Mouse (Mus musculus) left cerebral cortex, postnatal 36 days (tissue): ENCODE results near the gene Hspa4l. TPM values are rescaled to one million over a fixed set of nuclear protein-coding genes. Genes with fewer than 3 reads are reported as not detected.
A peak's percentile ranks its signal among the peaks of the same experiment; 100 is the strongest.

ENCODE experiments used
- DNase-seq, 2 experiments: peaks; one replicate each; pipeline ENCODE4 v3.0.0; 2021 to 2022; ENCODE audit warnings: low spot score in 2 of 2, mixed read lengths in 1 of 2
- intact Hi-C: fragments of 180-260 bp; cut with DNase I; formaldehyde crosslinking; loops from one replicate; pipeline ENCODE4 v1.15.1; 2025
- total RNA-seq, 2 experiments: library from RNA; stranded (reverse); gene quantifications; 2 replicates each; pipeline ENCODE4 v1.2.3; 2021

The Hspa4l gene
- 100 to 1,000 TPM; 153 to 164 TPM for total RNA-seq

DNA sequence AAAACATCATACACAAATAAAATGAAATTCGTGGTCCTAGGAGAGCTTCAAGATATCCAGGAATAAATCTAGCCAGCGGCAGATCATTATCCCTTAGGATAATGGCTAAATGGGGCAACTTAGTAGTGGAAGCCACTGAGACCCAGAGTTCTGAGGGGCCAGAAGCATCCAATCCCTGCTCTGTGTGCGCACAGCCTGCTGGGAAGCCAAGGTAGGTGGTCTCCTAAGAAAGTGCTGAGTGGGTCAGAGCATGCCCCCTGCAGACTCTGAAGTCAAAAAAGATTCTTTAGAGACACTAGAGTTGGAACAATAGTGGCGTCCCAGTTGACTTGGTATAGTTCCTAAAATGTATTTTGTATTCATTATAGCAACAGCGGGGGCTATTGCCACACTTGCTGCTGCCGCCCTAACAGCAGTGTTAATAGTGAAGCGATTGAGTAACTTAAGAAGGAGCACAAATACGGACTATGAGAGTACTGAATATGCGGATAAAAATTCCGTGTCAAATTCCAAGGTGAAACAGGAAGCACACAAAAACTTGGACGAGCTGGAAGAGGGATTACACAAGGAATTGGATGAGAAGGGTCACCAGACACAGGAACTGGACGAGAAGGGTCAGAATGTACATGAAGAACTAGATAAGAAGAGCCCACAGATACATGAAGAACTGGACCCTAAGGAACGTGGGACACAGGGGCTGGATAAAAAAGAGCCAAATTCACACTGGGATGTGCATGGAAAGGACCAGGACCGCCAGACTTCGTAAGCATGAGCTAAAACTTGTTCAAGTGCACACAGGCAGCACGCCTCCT is at the start of gene Hspa4l:
TSS of gene Hspa4l (plus strand) at position 472 of the 812 bp plus-strand sequence.
- intact Hi-C loops: loop anchor here (2.0 kb wide), 2 partner anchors 211 to 221 kb away; no protein-coding TSS in a partner anchor

DNA sequence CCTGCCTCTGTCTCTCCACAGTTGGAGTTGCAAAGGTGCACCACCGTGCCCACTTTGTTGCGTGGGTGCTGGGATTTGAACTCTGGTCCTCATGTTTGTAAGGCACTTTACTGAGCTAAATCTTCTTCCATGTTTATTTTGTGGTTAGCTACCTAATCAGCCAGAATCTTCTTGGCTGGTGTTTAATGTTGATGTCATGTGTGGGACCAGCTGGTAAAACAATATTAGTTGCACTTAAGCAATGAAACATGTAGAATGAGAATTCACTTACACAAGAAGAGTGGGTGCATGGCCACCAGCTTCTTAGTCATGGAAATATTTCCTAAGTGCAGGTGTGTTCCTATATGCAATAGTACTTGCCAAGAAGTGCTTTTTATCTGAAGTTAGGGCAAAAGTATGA is 49.1 kb upstream of the Hspa4l start:
- intact Hi-C loops: no loop called here
- no peak for DNase-seq

More for the DNA sequence above, at the start of gene Hspa4l:
- DNase-seq: no peak

DNA sequence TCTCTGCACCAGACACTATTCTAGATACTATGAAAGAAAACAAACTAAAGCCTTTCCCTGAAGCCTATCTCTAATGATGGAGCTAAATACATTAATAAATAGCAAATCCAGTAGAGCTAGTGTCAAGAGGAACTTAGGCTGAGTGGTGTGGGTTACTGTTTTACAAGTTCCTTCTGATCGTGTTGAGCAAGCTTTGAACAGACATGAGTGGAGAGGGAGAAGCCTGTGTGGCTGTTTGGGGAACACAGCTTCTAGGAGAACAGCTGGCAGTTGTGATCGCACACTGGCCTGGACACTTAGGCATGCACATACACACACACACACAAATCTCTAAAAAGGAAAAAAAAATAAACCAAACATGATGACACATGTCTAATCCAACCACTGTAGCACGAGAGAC is 45.5 kb upstream of the Hspa4l start:
- intact Hi-C loops: no loop called here
- no peak for DNase-seq

DNA sequence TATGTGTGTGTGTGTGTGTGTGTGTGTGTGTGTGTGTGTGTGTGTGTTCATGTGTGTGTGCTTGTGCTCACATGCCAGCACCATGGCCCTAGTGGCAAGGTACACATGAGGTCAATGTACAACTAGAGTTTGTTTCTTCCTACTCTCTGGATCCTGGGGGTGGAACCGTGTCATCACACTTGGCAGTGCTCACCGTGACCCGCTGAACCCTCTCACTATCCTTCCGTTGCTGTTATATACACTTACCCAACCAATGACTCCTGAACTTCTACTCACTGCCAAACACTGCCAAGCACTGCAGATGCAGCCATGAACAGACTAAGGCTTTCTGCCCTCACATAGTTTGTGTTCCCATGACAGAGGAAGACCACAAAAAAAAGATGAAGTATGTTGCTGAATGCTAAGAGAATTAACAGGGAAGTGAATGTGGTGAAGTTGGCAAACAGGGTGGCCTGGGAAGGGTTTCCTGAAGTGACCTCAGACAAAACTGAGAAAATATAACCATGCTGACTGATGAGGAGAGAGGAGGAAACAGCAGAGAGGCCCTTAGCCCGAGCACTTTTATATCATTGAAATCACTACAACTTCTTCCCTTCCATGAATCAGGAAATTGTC is 39.4 kb upstream of the Hspa4l start:
- intact Hi-C loops: no loop called here
- DNase-seq: no peak

DNA sequence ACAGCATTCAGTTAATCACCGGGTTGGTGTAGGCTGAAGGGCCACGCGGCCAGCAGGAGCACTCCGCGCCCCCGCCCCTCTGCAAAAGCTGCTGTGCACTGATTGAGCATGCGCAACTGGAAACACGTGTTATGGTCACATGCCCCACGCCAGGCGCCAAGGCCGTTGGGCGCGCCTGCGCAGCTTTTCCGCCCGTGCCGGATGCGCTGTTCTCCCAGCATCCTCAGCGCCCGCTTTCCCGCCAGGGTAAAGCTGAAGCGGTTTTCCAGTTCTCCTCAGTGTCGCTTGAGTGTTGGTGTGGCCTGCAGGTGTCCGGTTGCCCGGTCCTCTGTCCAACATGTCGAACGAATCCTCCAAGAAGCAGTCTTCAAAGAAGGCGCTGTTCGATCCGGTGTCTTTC is 35.6 kb upstream of the Hspa4l start, which contains the start of gene Slc25a31:
TSS of gene Slc25a31 (plus strand) at position 201 of the 400 bp plus-strand sequence.
- DNase-seq: no peak
- intact Hi-C loops: no loop called here

DNA sequence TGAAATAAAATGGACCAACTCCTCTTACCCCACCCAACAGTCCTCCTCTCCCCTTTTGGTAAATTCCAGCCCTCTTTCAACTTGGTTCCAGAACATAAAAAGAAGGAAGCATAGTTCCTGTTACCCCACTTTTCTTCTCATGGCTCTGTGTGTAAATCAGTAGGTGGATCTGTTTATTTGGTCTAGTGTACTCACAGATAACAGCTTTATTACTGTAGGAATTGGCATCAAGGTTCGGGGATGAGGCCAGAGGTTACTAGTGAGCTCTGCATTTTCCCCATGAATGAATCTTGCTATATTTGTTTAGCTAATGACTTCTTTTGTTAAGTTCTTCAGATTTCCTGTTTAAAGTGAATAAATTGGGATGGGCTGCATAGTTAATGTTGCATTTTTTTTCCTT is 28.2 kb upstream of the Hspa4l start:
- intact Hi-C loops: no loop called here
- no peak for DNase-seq

DNA sequence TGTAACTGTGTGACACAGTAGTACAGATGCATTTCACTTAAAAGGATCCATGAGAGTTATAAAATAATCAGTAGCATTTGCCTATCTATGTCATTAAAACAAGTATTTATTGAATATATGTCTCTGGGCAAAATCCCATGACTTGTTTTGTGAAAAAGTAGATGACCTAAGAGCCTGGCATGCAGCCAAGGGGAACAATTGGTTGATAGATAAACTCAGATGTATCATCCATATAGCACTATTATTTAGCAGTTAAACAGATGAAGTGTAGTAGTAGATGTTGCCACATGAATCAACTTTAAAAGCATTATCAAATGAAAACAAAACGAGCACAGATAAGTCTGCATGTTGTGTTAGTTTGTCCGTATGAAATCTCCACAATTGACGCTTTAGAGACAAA is 25.3 kb upstream of the Hspa4l start:
- DNase-seq: no peak
- intact Hi-C loops: no loop called here

DNA sequence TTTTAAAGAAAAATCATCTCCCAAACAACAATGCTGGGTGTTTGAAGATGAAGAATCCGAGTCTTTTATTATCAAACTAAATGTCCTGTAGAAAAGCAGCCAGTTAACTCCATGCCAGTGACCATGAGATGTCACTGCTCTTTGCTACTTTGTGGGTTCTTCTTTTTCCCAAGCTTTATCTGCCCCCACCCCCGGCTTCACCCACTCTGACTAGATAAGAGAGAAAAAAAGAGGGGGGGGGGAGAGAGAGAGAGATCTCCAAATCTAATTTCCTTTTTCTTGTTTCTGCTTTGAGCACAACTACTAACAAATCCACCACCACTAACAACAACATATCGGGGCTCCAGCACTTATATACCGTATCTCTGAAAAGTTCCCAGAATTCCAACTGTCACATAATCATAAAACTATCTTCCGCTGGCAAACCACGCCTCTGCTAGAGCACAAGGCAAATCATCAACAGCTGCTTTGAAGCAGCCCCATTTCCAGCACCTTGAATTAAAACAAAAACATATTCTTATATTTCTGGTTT is 5.8 kb upstream of the Hspa4l start:
- intact Hi-C loops: no loop called here
- no peak for DNase-seq

DNA sequence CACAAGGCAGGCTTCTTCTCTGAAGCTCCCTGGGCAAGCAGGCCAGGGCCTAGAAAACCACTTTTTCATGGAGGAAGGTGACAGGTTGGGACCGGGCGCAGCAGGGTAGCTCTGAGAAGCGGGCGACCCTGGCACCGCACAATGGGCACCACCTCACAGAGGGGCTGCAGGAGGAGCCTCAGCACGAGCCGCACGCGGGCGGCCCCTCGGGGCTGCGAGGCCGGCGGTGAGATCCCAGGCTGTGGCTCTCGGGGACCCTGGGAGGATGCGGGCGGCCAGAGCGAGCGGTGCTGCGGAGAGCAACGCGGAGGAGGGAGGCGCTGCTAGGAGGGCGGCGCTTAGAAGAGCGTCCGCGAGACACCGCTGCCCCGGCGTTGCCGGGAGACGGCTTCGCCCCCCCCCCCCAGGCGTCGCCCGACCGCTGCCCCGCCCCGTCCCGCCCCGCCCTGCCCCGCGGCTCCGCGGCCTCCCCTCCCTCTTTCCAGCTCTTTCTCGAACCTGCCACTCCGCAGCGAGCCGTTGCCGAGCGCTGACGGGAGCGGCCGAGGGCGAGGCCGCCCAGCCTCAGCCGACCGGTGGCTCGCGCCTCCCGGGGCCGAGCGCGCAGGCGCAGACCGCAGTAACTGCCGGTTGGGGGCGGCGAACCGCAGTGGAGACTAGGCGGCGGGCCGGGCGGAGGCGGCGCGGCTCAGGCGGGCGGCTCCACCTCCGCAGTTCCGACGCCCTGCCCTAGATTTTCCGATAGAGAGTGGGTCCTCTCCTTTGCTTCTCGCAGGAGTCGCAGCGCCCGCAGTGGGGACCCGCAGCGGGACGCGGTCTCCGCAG is 753 bp downstream of the Hspa4l start:
- intact Hi-C loops: loop anchor here (2.0 to 5.0 kb wide), 3 partner anchors 68 to 222 kb away; no protein-coding TSS in a partner anchor
- peak; percentile 88 to 95 for DNase-seq

DNA sequence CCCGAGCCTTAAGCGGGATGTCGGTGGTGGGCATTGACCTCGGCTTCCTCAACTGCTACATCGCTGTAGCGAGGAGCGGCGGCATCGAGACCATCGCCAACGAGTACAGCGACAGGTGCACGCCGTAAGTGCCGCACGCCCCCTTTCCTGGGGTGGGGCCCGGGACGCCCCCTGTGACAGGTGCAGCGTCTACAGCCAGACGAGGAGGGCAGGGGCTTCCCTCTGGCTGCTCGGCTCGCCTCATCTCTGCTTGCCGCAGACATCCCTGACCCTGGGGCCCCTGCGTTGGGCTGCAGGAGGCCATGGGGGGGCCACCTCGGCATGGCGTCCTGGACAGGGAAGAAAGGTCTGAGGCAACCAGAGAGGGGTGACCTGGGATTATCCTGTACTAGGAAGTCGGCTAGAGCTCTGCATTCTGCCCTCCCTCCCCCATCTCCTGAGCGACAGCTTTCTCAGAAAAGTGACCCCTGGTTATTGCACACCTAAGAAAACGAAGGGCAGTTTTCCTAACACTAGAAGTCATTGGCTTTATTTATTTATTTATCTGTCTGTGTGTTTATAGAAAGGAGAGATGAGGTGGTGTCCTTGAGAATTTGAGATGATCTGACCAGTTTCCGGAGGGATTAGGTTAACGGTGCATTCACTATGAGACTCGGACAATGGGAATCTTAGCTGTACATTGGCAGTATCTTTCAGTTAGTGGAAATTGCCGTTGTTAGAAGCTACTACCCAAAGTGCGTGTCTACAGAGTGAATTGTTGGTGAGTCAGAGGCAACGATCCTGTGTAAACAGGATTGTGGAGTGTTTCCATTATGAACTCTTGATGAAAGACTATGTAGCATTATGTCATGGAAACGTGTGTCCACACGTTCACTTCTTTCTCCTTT is 1.6 kb downstream of the Hspa4l start:
- DNase-seq: no peak
- intact Hi-C loops: loop anchor here (2.0 to 5.0 kb wide), 3 partner anchors 69 to 223 kb away; no protein-coding TSS in a partner anchor

DNA sequence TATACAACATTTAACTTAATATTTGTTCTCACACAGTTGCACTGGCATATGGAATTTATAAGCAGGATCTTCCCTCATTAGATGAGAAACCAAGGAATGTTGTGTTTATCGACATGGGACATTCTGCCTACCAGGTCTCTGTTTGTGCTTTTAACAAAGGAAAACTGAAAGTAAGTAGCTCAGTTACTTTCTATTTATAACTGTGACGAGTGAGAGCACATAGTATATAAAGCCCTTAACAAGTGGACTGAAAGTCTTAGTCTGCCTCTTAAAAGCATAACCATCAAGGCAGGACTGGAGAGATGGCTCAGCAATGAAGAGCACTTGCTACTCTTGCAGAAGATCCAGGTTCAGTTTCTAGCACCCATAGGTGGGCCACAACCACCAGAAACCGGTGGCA is 16.5 kb downstream of the Hspa4l start:
- DNase-seq: no peak
- intact Hi-C loops: no loop called here

DNA sequence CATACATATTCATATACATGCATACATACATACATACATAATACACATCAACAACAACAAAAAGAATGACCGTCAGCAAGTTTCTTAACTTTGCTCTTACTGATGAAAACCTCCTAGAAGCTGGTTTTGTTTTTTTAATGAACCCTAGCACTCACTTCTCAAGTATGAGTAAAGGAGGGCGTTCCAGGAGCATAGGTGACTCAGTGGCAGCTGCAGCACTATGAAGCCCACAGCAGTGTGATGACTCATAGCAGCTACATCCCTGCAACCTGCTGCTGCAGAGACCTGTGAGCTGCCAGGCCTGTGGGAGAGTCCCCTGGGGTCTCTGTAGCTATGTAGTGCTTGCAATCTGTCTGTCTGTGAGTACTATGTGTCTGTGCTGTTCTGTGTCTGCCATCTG is 17.0 kb downstream of the Hspa4l start:
- DNase-seq: no peak
- intact Hi-C loops: no loop called here

DNA sequence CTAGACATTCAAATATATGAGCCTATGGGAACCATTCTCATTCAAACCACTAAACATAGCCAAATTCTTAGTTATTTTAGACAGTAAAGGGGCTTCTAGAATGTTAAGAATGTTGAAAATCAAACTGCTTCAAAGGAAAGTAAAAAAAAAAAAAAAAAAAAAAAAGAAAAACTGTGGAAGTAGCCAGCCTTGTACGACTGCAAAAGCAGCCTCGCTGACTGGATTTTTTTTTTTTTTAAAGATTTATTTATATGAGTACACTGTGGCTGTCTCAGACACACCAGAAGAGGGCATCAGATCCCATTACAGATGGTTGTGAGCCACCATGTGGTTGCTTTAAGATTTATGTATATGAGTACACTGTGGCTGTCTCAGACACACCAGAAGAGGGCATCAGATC is 49.5 kb downstream of the Hspa4l start:
- DNase-seq: no peak
- intact Hi-C loops: no loop called here

DNA sequence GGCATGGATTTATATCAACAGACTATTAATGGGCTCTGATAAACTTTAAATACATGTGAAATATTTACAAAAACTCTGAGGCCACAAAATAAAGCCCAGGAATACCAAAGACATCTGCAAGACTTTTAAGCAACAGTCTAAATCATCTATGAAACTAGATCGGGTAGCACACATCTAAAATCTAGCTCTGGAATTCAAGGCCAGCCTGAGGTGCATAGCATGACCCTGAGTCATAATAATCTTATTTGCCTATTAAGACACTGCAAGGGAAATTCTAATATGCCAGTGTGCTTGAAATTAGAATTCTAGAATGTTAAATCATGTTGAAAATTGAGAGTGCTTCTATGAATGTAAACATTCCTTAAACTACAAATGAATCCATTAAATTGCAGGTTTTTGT is 53.8 kb downstream of the Hspa4l start:
- no peak for DNase-seq
- intact Hi-C loops: no loop called here

DNA sequence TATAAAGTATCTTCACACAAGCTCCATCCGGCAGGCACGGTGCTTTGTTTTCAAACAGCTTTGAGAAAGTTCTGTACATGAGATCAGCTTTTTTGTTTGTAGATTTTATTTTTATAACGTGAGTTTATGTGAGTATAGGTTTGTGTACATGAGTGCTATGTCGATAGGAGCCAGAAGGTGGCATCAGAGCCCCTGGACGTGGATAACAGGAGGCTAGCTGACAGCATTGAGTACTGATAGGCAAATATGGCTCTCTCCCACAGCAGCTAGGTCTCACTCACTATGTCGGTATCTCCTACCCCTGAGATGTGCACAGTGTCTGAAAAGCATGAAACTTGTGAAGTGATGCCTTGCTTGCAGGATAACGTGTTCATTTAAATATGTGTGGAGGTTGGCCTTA is 54.2 kb downstream of the Hspa4l start:
- intact Hi-C loops: no loop called here
- no peak for DNase-seq

DNA sequence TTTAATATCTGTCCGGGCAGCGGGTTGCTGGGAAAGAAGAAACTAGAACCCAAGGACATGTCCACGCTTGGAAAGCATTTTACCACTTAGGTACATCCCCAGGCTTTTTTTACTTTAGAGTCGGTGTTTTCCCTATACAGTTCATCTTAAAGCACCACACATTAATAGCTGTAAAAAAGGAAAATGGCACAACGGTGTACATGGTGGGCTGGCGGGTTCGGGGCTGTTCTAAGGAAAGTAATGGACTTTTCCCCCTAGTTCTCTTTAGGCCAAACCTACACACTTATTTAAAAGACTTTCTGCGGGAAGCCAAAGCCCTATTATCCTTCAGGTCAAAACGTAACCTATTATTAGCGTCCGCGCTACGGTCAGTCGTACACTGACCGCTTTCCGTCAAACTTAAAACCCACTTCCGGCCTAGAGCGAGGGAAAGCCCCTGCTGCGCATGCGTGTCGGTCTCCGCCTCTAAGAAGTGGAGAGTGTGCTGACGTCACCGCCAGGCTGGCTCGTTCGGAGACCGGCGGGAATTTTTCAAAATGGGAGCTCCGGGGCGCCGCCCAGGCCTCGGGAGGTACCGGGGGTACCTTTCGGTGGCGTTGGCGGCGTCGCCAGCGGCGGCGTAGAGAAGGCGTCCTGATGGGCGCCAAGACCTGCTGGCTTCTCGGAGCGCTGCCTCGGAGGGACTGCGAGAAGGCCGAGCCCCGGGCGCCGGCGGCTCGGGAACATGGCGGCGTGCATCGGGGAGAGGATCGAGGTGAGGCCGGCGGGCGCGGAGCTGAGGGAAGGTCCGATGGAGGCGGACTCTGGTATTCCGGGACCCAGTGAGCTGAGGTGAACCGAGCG is 55.5 kb downstream of the Hspa4l start, which contains the start of gene Plk4:
TSS of gene Plk4 (plus strand) at position 490 of the 843 bp plus-strand sequence.
- intact Hi-C loops: no loop called here
- peak; percentile 94 for DNase-seq

DNA sequence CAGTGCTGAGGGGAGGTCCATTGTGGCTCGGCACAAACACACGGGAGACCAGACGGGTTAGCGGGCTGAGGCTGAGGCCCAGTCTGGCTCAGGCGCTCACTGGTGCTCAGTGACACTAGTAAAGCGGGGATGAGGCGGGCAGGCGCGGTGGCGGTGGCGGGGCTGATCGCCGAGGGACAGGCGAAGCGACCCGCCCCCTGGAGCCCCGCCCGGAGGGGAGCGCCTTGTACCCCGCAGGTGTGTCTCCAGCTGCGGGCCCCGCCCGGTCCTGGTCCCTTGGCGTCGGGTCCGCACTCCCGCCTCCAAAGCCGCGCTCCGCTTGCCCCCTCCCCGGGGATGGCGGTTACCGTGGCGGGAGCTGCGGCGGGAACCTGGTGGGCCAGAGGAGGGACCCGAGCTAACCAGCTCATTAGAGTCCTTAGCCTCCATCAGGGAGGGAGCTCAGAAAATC is 56.1 kb downstream of the Hspa4l start:
- no peak for DNase-seq
- intact Hi-C loops: no loop called here

DNA sequence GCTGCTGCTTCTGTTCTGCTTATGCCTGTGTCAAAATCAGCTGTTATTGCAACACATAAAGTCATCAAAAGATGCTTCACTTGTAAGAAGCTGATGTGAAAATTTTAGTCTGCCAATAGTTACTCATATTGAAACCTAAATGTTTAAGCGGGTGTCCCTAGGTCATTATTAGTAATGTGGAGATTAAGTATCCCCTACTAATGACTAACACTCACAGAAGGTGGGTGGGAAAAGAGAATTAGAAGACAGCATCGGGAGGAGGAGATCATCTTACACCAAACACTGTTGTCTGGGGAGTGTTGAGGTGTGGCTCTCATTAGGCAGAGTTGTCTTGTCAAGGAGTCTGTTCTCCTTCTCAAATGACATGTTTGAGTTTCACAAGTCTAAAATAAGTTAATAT is 62.6 kb downstream of the Hspa4l start:
- no peak for DNase-seq
- intact Hi-C loops: no loop called here
